Mouse (Mus musculus) right cerebral cortex, postnatal 36 days (tissue): ENCODE data around the gene Slc35b2.

ENCODE experiments used
- DNase-seq, 2 experiments: peaks; one replicate each; pipeline ENCODE4 v3.0.0; 2022; ENCODE audit warnings: low spot score in 2 of 2, mixed read lengths in 1 of 2

Slc35b2 gene

DNA sequence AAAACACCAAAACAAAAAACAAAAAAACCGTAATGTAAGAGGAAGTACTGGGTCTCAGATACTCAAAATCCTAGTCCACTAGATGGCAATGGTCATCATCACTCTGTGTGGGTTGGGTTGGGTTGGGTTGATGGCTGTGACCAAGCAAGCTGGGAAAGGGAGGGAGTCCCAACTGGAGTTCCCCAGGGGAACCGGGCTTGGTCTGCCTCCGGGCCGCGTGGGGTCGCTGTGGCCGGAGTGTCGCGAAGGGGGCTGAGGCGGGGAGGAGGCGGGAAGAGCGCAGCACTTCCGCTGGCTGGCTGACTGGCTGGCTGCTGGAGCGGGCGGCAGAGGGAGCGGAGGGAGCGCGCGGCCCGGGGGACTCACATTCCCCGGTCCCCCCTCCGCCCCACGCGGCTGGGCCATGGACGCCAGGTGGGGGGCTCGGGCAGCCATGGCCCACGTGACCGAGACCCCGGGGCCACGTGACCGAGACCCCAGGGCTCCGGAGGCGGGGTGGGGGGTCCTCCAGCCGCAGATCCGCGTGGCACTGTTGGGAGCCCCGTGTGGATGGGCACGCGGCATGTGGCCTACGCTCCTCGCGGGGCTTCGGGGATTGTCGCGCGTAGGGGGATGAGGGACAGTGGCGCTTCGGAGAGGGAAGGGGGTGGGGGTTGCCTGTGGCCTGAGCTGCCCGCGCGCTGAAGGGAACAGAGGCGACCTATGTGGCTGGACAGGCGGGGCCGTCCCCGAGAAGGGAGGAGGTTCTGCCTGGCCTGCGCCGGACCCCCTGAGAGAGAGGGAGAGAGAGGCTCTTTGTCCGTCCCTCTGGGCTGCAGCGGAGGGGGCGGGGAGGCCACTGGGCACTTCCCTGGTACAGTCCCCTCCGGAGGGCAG, at the start of gene Slc35b2:
Gene Slc35b2 (plus strand): TSS at position 220 of the 876 bp plus-strand sequence.
- DNase-seq, result peak; percentile 82 to 86

- DNase-seq, result no peak
These were observed 48.4 kb upstream of the Slc35b2 start for GRCm38 (mm10) chr17:45515204-45515726.

DNA sequence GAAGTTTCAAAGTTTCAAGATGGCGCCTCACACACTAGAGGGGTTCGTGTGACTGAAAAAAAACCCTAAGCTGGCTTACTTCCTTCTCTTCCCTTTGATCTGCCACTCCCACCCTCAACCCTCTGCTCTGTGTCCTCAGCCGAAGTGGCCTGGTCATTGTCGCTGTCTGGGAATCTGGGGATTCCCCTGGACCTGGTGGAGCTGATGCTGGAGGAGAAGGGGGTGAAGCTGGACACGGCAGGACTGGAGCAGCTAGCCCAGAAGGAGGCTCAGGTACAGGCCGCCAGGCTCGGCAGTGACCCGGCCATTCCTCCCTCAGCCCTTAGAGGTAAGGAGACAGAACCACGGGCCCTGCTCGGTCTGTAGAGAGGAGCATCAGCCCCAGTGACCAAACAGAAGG, 47.9 kb upstream of the Slc35b2 start:
- no peak for DNase-seq

GRCm38 (mm10) chr17:45516488-45516887, 47.2 kb upstream of the Slc35b2 start:
- peak; percentile 43 to 55 for DNase-seq

DNA sequence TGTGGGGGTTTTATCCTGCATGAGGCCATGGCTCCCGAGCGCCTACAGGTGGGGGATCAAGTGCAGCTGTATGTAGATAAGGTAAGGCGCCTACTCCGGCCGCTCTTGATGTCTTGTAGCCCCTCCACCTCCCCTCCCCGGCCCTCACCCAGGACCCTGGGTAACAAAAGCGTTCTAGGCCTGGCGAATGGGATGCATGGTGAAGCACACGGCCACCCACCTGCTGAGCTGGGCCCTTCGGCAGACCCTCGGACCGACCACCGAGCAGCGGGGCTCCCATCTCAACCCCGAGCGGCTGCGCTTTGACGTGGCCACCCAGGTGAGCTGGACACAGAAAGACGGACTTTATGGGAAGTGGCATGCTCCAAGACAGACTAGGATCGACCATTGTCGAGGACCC, 46.5 kb upstream of the Slc35b2 start:
- no peak for DNase-seq

GRCm38 (mm10) chr17:45517549-45518215, 46.0 kb upstream of the Slc35b2 start:
- no peak for DNase-seq

GRCm38 (mm10) chr17:45518766-45519475, 44.8 kb upstream of the Slc35b2 start:
- no peak for DNase-seq

GRCm38 (mm10) chr17:45520136-45520535, 43.5 kb upstream of the Slc35b2 start:
- DNase-seq, result no peak

GRCm38 (mm10) chr17:45523263-45523662, 40.4 kb upstream of the Slc35b2 start, which contains the start of gene Tcte1:
TSS of gene Tcte1 (plus strand) at chr17:45523434.
- no peak for DNase-seq

- no peak for DNase-seq
These were observed 38.7 kb upstream of the Slc35b2 start for GRCm38 (mm10) chr17:45524961-45525360.

- DNase-seq, result no peak
These were observed 37.1 kb upstream of the Slc35b2 start for GRCm38 (mm10) chr17:45526571-45526970.

DNA sequence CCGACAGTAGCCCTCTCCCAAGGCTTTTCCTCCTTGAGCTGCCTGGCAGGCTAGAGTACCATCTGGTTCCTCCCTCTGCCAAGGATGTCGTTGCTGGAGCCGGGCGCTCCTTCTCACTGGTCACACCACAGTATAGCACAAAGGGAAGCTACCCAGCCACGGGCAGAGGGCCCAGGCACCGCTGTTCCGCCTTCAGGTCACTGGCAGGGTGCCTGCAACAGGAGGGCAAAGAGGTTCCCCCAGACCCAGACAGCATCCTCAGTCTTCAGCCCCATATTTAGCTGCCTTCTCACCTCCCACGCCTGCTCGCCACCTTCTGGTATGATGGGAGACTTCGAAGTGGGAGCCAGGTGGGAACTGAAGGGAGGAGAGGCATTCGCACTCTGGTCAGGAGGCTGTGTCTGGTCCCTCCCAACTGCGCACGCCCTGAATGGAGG, 33.3 kb upstream of the Slc35b2 start:
- peak; percentile 73 to 76 for DNase-seq

DNA sequence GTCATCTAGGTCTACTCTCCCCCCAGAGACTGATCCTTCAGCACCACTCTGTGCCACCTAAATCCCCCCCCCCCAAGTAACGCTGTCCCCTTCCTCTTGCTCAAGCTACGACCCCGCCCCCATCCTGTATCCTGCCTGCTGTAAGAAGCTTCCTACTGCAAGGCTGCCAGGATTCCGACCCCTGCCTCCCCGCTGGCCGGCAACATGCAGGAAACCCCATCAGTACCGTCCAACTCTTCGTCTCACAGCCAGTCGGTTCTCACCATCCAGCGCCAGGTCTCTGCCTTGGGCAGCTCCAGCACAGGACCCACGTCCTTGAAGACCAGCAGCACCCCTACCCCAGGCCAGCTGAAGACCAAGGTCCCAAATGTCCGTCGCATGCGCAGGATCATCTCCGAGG, 30.8 kb upstream of the Slc35b2 start:
- DNase-seq, result no peak

GRCm38 (mm10) chr17:45536264-45536663, 27.4 kb upstream of the Slc35b2 start:
- no peak for DNase-seq

GRCm38 (mm10) chr17:45538394-45538793, 25.3 kb upstream of the Slc35b2 start:
- no peak for DNase-seq

- DNase-seq, result no peak
These were observed 24.0 kb upstream of the Slc35b2 start for GRCm38 (mm10) chr17:45539664-45540063.

DNA sequence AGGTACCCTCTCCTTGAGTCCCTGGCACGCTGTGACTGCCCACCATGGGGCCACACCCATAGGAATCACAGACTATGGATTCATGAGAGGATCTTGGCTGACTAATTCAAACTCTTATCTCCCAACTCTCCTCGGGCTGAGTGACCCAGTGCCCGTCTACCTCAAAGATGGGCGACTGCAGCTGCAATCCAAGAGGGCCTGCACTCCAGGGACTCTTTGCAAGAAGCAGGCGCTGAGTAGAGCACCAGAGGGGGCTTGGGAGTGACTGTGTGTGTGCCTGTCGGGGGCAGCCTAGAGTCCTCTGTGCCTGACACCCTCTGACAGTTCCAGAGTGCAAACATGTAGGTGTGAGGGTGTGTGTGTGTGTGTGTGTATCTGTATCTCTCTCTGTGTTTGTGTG, 21.5 kb upstream of the Slc35b2 start:
- DNase-seq, result no peak

- DNase-seq, result no peak
These were observed 21.0 kb upstream of the Slc35b2 start for GRCm38 (mm10) chr17:45542705-45543104.

DNA sequence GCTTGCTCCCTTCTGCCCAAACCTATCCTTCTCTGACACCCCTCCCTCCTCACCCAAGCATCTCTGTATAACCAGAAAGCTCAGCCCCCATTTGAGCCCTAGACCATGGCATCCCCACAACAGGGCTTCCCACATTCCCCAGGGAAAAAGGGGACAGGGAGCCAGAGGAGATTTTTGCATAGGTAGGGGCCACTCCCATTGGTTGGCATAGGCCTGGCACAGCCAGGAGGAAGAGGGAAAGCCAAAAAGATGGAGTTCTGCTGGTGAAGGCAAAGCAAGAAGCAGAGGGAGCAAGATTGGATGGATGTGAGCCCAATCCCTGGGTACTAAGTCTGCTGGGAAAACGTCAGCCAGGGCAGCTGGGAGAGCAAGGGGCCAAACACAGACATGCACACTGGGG, 20.6 kb upstream of the Slc35b2 start:
- DNase-seq, result no peak

DNA sequence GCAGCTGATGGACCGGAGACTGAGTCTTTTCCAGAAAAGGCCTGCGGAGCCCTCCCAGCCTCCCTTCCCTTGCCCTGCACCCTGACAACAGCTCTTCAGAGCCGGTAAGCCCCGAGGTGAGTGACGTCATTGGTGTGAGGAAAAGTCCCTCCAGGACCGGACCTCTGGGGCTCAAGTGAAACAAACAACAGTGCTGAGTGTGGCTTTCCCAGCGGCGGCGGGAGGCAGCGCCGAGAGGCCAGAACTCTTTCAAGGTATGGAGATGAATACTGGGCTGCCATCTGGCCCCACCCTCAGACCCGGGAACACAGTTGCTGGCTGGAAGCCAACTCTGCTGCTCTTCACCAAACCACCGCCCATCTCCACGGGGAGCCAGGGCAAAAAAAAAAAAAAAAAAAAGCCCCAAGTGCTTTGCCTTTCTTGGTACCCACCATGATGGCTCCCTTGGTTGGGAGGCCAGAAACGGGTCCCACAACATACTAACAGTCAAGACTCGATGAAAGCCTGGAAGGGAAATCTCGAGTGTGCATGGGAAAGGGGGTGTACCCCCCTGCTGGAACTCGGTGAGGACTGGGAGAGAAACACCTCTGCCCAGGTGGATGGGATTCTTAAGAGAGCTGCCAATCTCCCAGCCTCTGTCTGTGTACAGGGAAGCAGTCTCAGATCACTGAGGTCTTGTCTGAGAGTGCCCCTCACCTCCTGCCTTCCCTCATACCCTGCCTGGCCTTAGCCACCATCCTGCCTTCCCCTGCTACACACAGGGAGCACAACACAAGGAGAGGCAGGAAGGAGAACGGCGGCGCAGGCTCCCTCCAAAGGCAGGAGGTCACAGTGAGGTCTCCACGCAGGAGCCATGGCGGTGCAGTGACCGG, 19.4 kb upstream of the Slc35b2 start:
- no peak for DNase-seq

- DNase-seq, result no peak
These were observed 18.8 kb upstream of the Slc35b2 start for GRCm38 (mm10) chr17:45544873-45545277.
